Comparison of ENCODE assay signal across 22 mouse cellular contexts in the genomic region with DNA sequence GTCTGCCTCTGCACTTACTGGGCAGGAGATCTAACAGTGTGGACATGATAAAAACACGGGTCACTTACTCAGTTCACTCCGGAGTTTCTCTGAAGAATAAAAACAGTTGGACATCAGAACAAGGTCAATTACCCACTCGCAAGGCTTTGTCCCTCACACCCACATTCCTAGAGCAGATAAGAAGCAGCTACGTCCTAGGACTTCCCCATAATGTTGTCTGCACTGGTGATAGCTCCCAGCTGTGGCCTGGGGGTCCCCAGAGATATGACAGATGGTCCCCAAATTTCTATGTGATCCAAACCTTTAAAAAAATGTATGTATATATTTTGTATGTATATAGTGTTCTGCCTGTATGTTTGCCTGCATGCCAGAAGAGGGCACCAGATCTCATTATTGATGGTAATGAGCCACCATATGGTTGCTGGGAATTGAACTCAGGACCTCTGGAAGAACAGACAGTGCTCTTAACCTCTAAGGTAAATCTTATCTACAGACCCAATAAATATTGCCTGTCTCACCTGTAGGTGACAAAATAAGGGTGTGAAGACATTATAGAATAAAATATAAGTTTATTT. TPM values are rescaled to one million over a fixed set of nuclear protein-coding genes. Genes with fewer than 3 reads are reported as not detected.
A peak's percentile ranks its signal among the peaks of the same experiment; 100 is the strongest.
DNase-seq lines count a peak whose midpoint lies in the region; ATAC-seq and TF ChIP-seq lines count a peak whose summit lies in the region.
"Had no signal": no experiment of that assay in that cellular context is flagged by ENCODE, and none has a peak within 500 bp of the region (broad histone marks: within the 10 kb centered on the region; RNA-seq: fewer than 3 reads in every experiment).

No protein-coding gene starts in this region.

- ATAC-seq in kidney, postnatal 0 days (replicated peaks; ENCODE audit: low FRiP score, low read depth) = no peak
- ATAC-seq: forebrain, embryonic 14.5 days had no signal

- H3K4me2 ChIP-seq in kidney, postnatal 0 days (ENCODE audit: low read length) = no peak overlapping the region
- H3K4me2 ChIP-seq: embryonic facial prominence, embryonic 12.5 days; heart, embryonic 12.5 days; hindbrain, embryonic 14.5 days; limb, embryonic 15.5 days had no signal

- 58% methylated on average over 4 of the region's 4 CpGs for WGBS in kidney, postnatal 0 days

- no peak overlapping the region for H3K4me3 ChIP-seq in kidney, postnatal 0 days (replicated peaks; ENCODE audit: low read depth, low read length)
- H3K4me3 ChIP-seq: embryonic facial prominence, embryonic 12.5 days; heart, embryonic 12.5 days; limb, embryonic 15.5 days had no signal

- H3K9ac ChIP-seq in kidney, postnatal 0 days (ENCODE audit: low read depth, low read length) = no peak overlapping the region
- H3K9ac ChIP-seq: embryonic facial prominence, embryonic 12.5 days; heart, embryonic 12.5 days; hindbrain, embryonic 14.5 days; limb, embryonic 15.5 days had no signal

- TF ChIP-seq CTCF in kidney, postnatal 0 days (IDR thresholded peaks at IDR 0.05; ENCODE audit: low read depth) = peak; percentile 35; the same call in 1 of the 2 replicates

- peak; percentile 30 for DNase-seq in adrenal gland, adult 2 months
- DNase-seq in adrenal gland, postnatal 10 days = no peak
- DNase-seq in kidney, postnatal 0 days (ENCODE audit: low spot score) = no peak
- no peak for DNase-seq in kidney, postnatal 4 days
- DNase-seq in 416B (ENCODE audit: low read depth) (peak; percentile 41), R1 (ENCODE audit: low read depth, low spot score) (peak; percentile 53)
- no peak for DNase-seq in embryo, embryonic 10 days (ENCODE audit: low spot score)
- no peak for DNase-seq in right cerebral cortex, postnatal 36 days (ENCODE audit: low spot score in 2 of 2)
- DNase-seq: cerebellum, adult 9-10 months; heart, postnatal 14 days; kidney, adult 11 months; midbrain, embryonic 14.5 days; right cerebral cortex, postnatal 25 days had no signal

- H3K4me1 ChIP-seq in kidney, postnatal 0 days (replicated peaks; ENCODE audit: insufficient read depth, low read length) = no peaks in the 10 kb centered on the region
- H3K4me1 ChIP-seq: embryonic facial prominence, embryonic 12.5 days; limb, embryonic 15.5 days had no signal

- H3K27me3 ChIP-seq in kidney, postnatal 0 days (ENCODE audit: insufficient read depth, low read length) = no peaks in the 10 kb centered on the region
- H3K27me3 ChIP-seq: embryonic facial prominence, embryonic 12.5 days; heart, embryonic 12.5 days; limb, embryonic 15.5 days had no signal

- no peaks in the 10 kb centered on the region for H3K36me3 ChIP-seq in kidney, postnatal 0 days (ENCODE audit: insufficient read depth, low read length)
- H3K36me3 ChIP-seq: embryonic facial prominence, embryonic 12.5 days; heart, embryonic 12.5 days; limb, embryonic 15.5 days had no signal

- H3K9me3 ChIP-seq in kidney, postnatal 0 days (replicated peaks; ENCODE audit: low read length) = no peaks in the 10 kb centered on the region
- H3K9me3 ChIP-seq: embryonic facial prominence, embryonic 12.5 days; heart, embryonic 12.5 days; limb, embryonic 15.5 days had no signal

- no peak overlapping the region for H3K27ac ChIP-seq in kidney, postnatal 0 days
- H3K27ac ChIP-seq: embryonic facial prominence, embryonic 12.5 days; hindbrain, embryonic 14.5 days; limb, embryonic 15.5 days had no signal

RNA-seq across cellular contexts. Expression of a gene that starts 6.2 kb away (rescaled TPM):
- 10 to 100 TPM; 12.0 to 16.1 TPM for total RNA-seq in adrenal gland, adult 2 months (2021)
- 15.7 and 16.5 TPM in 2 replicates for polyA plus RNA-seq in adrenal gland, adult 2 months (2012; rRNA removed)
- total RNA-seq in adrenal gland, postnatal 10 days (2021) = 10 to 100 TPM; 13.5 to 15.9 TPM
- 6.1 and 8.3 TPM in 2 replicates for polyA plus RNA-seq in kidney, postnatal 0 days (2015; fragmentation: Nextera tagmentation; extraction: Ambion mirVana)

RNA-seq across cellular contexts. Expression of a gene that starts 9.6 kb away (rescaled TPM):
- total RNA-seq in adrenal gland, adult 2 months (2021) = under 1 TPM; 0.07 to 0.32 TPM
- 0.10 and 0.25 TPM in 2 replicates for polyA plus RNA-seq in adrenal gland, adult 2 months (2012; rRNA removed)
- 1 to 10 TPM; 4.9 to 7.5 TPM for total RNA-seq in adrenal gland, postnatal 10 days (2021)
- polyA plus RNA-seq in kidney, postnatal 0 days (2015; fragmentation: Nextera tagmentation; extraction: Ambion mirVana) = 0.29 and 0.31 TPM in 2 replicates

RNA-seq across cellular contexts. Expression of a gene that starts 14.9 kb away (rescaled TPM):
- total RNA-seq in adrenal gland, adult 2 months (2021) = 10 to 100 TPM; 16.8 to 19.8 TPM
- 21.5 and 27.7 TPM in 2 replicates for polyA plus RNA-seq in adrenal gland, adult 2 months (2012; rRNA removed)
- 10 to 100 TPM; 24.6 to 27.8 TPM for total RNA-seq in adrenal gland, postnatal 10 days (2021)
- 138 and 150 TPM in 2 replicates for polyA plus RNA-seq in kidney, postnatal 0 days (2015; fragmentation: Nextera tagmentation; extraction: Ambion mirVana)

RNA-seq across cellular contexts. Expression of a gene that starts 37.8 kb away (rescaled TPM):
- total RNA-seq in adrenal gland, adult 2 months (2021) = not detected
- polyA plus RNA-seq in adrenal gland, adult 2 months (2012; rRNA removed) = 0.18 and 0.31 TPM in 2 replicates
- total RNA-seq in adrenal gland, postnatal 10 days (2021) = under 1 TPM; 0.27 to 0.39 TPM
- 0.14 TPM in 1 of 2 replicates, not detected in the other for polyA plus RNA-seq in kidney, postnatal 0 days (2015; fragmentation: Nextera tagmentation; extraction: Ambion mirVana)
- total RNA-seq: heart, postnatal 14 days; megakaryocyte, adult 5-6 weeks; neutrophil, adult 5-6 weeks had no signal
- polyA plus RNA-seq: embryonic facial prominence, embryonic 12.5 days; heart, embryonic 12.5 days; hindbrain, embryonic 14.5 days; kidney, embryonic 16.5 days; limb, embryonic 15.5 days; lung, embryonic 16.5 days had no signal

RNA-seq across cellular contexts. Expression of a gene that starts 52.3 kb away (rescaled TPM):
- total RNA-seq in adrenal gland, adult 2 months (2021) = 10 to 100 TPM; 22.4 to 26.4 TPM
- 4.6 and 6.0 TPM in 2 replicates for polyA plus RNA-seq in adrenal gland, adult 2 months (2012; rRNA removed)
- 10 to 100 TPM; 24.9 to 25.6 TPM for total RNA-seq in adrenal gland, postnatal 10 days (2021)
- polyA plus RNA-seq in kidney, postnatal 0 days (2015; fragmentation: Nextera tagmentation; extraction: Ambion mirVana) = 28.1 and 31.1 TPM in 2 replicates

Comparison
In these comparisons a context has a peak if more than half of its experiments do, and no peak if none do; other contexts are left out.
1. DNase-seq: peak in adrenal gland, adult 2 months (single experiment), 416B (single experiment) and R1 (single experiment); none in adrenal gland, postnatal 10 days (single experiment), kidney, postnatal 0 days (single experiment), kidney, postnatal 4 days (0 of 2), embryo, embryonic 10 days (single experiment) and right cerebral cortex, postnatal 36 days (0 of 2).
2. RNA of a gene that starts 9.6 kb away (total RNA-seq): 4.9 to 7.5 TPM in adrenal gland, postnatal 10 days; 0.07 to 0.32 TPM in adrenal gland, adult 2 months; every median in the first group is over 4 times any median in the second.